Mouse (Mus musculus): ENCODE results near the gene Mospd3. TPM values are rescaled to one million over a fixed set of nuclear protein-coding genes. Genes with fewer than 3 reads are reported as not detected.

Mospd3 gene
- 30.4 and 30.7 TPM in 2 replicates for polyA plus RNA-seq (2015; fragmentation: Nextera tagmentation; extraction: Ambion mirVana)

- H3K27me3 ChIP-seq (ENCODE audit: control insufficient read depth, insufficient read depth, low read depth, low read length): no peaks in the 10 kb centered on the region
- H3K4me3 ChIP-seq (ENCODE audit: low read length): peak within 1 kb of the TSS; percentile 78
- ATAC-seq (ENCODE audit: low read depth): peak; percentile 96
- H3K4me1 ChIP-seq (replicated peaks; ENCODE audit: control insufficient read depth, insufficient read depth, low read length): peaks cover 19% of the 10 kb centered on the region
- peak within 1 kb of the TSS; percentile 93 for H3K27ac ChIP-seq (ENCODE audit: low read length)
- WGBS: under 1% methylated on average over 41 of the region's 41 CpGs
- H3K4me2 ChIP-seq (ENCODE audit: low read depth, low read length): peak within 1 kb of the TSS; percentile 95
- no peaks in the 10 kb centered on the region for H3K9me3 ChIP-seq (ENCODE audit: control insufficient read depth, low read length)
- H3K9ac ChIP-seq (ENCODE audit: low read length): peak within 1 kb of the TSS; percentile 93
- H3K36me3 ChIP-seq (ENCODE audit: control insufficient read depth, insufficient read depth, low read length): no peaks in the 10 kb centered on the region
These were observed at the start of gene Mospd3 for GRCm38 (mm10) chr5:137600619-137601364. Gene Mospd3 (minus strand): TSS chr5:137601058.

- no peak overlapping the region for H3K9ac ChIP-seq (ENCODE audit: low read length)
- H3K27ac ChIP-seq (ENCODE audit: low read length): no peak overlapping the region
- 10% methylated on average over 17 of the region's 18 CpGs for WGBS
- H3K4me1 ChIP-seq (replicated peaks; ENCODE audit: control insufficient read depth, insufficient read depth, low read length): peaks cover 20% of the 10 kb centered on the region
- peaks cover 14% of the 10 kb centered on the region for H3K27me3 ChIP-seq (ENCODE audit: control insufficient read depth, insufficient read depth, low read depth, low read length)
- no peak for ATAC-seq (ENCODE audit: low read depth)
- H3K4me2 ChIP-seq (ENCODE audit: low read depth, low read length): peak overlapping the region; percentile 34
- no peak overlapping the region for H3K4me3 ChIP-seq (ENCODE audit: low read length)
- no peaks in the 10 kb centered on the region for H3K36me3 ChIP-seq (ENCODE audit: control insufficient read depth, insufficient read depth, low read length)
- H3K9me3 ChIP-seq (ENCODE audit: control insufficient read depth, low read length): no peaks in the 10 kb centered on the region
These were observed 49.1 kb upstream of the Mospd3 start for GRCm38 (mm10) chr5:137649669-137650571.

- Histone ChIP-seq H3K9ac (ENCODE audit: low read length) (no peak overlapping the region), H3K27me3 (ENCODE audit: control insufficient read depth, insufficient read depth, low read depth, low read length) (peaks cover 19% of the 10 kb centered on the region), H3K9me3 (ENCODE audit: control insufficient read depth, low read length) (no peaks in the 10 kb centered on the region), H3K36me3 (ENCODE audit: control insufficient read depth, insufficient read depth, low read length) (no peaks in the 10 kb centered on the region), H3K4me2 (ENCODE audit: low read depth, low read length) (no peak overlapping the region), H3K27ac (ENCODE audit: low read length) (no peak overlapping the region), H3K4me3 (ENCODE audit: low read length) (no peak overlapping the region), H3K4me1 (replicated peaks; ENCODE audit: control insufficient read depth, insufficient read depth, low read length) (peaks cover 20% of the 10 kb centered on the region)
- ATAC-seq (ENCODE audit: low read depth): no peak
- WGBS: 25% methylated on average over 4 of the region's 4 CpGs
These were observed 48.4 kb upstream of the Mospd3 start for GRCm38 (mm10) chr5:137649251-137649650.

- ATAC-seq (ENCODE audit: low read depth): no peak
- Histone ChIP-seq H3K27me3 (ENCODE audit: control insufficient read depth, insufficient read depth, low read depth, low read length) (peaks cover 23% of the 10 kb centered on the region), H3K9me3 (ENCODE audit: control insufficient read depth, low read length) (no peaks in the 10 kb centered on the region), H3K9ac (ENCODE audit: low read length) (no peak overlapping the region), H3K4me2 (ENCODE audit: low read depth, low read length) (no peak overlapping the region), H3K27ac (ENCODE audit: low read length) (no peak overlapping the region), H3K4me3 (ENCODE audit: low read length) (no peak overlapping the region), H3K4me1 (replicated peaks; ENCODE audit: control insufficient read depth, insufficient read depth, low read length) (peaks cover 20% of the 10 kb centered on the region), H3K36me3 (ENCODE audit: control insufficient read depth, insufficient read depth, low read length) (no peaks in the 10 kb centered on the region)
- WGBS: 43% methylated on average over 9 of the region's 9 CpGs
These were observed 47.2 kb upstream of the Mospd3 start for GRCm38 (mm10) chr5:137647827-137648601.

GRCm38 (mm10) chr5:137645652-137646091, 44.8 kb upstream of the Mospd3 start, which contains the start of gene Irs3:
Gene Irs3 (minus strand): TSS chr5:137645714.
- peak within 1 kb of the TSS; percentile 54 for H3K4me2 ChIP-seq (ENCODE audit: low read depth, low read length)
- peaks cover 23% of the 10 kb centered on the region for H3K27me3 ChIP-seq (ENCODE audit: control insufficient read depth, insufficient read depth, low read depth, low read length)
- H3K36me3 ChIP-seq (ENCODE audit: control insufficient read depth, insufficient read depth, low read length): peaks cover 14% of the 10 kb centered on the region
- peaks cover 20% of the 10 kb centered on the region for H3K4me1 ChIP-seq (replicated peaks; ENCODE audit: control insufficient read depth, insufficient read depth, low read length)
- no peak for ATAC-seq (ENCODE audit: low read depth)
- H3K9ac ChIP-seq (ENCODE audit: low read length): peak within 1 kb of the TSS; percentile 48; the same call in 1 of the 2 replicates
- H3K9me3 ChIP-seq (ENCODE audit: control insufficient read depth, low read length): no peaks in the 10 kb centered on the region
- peak within 1 kb of the TSS; percentile 38 for H3K4me3 ChIP-seq (ENCODE audit: low read length)
- 26% methylated on average over 11 of the region's 11 CpGs for WGBS
- H3K27ac ChIP-seq (ENCODE audit: low read length): no peak within 1 kb of the TSS

GRCm38 (mm10) chr5:137645091-137645651, 44.3 kb upstream of the Mospd3 start:
- no peak overlapping the region for H3K27ac ChIP-seq (ENCODE audit: low read length)
- ATAC-seq (ENCODE audit: low read depth): no peak
- H3K4me1 ChIP-seq (replicated peaks; ENCODE audit: control insufficient read depth, insufficient read depth, low read length): peaks cover 17% of the 10 kb centered on the region
- H3K9ac ChIP-seq (ENCODE audit: low read length): peak overlapping the region; percentile 48; the same call in 1 of the 2 replicates
- WGBS: 2% methylated on average over 44 of the region's 44 CpGs
- H3K4me2 ChIP-seq (ENCODE audit: low read depth, low read length): peak overlapping the region; percentile 54
- peaks cover 23% of the 10 kb centered on the region for H3K27me3 ChIP-seq (ENCODE audit: control insufficient read depth, insufficient read depth, low read depth, low read length)
- no peaks in the 10 kb centered on the region for H3K9me3 ChIP-seq (ENCODE audit: control insufficient read depth, low read length)
- peaks cover 19% of the 10 kb centered on the region for H3K36me3 ChIP-seq (ENCODE audit: control insufficient read depth, insufficient read depth, low read length)
- H3K4me3 ChIP-seq (ENCODE audit: low read length): peak overlapping the region; percentile 38

GRCm38 (mm10) chr5:137644484-137644883, 43.6 kb upstream of the Mospd3 start:
- H3K4me3 ChIP-seq (ENCODE audit: low read length): no peak overlapping the region
- H3K9me3 ChIP-seq (ENCODE audit: control insufficient read depth, low read length): no peaks in the 10 kb centered on the region
- no peak overlapping the region for H3K9ac ChIP-seq (ENCODE audit: low read length)
- peaks cover 21% of the 10 kb centered on the region for H3K36me3 ChIP-seq (ENCODE audit: control insufficient read depth, insufficient read depth, low read length)
- no peak overlapping the region for H3K4me2 ChIP-seq (ENCODE audit: low read depth, low read length)
- ATAC-seq (ENCODE audit: low read depth): no peak
- WGBS: 43% methylated on average over 19 of the region's 19 CpGs
- peaks cover 11% of the 10 kb centered on the region for H3K4me1 ChIP-seq (replicated peaks; ENCODE audit: control insufficient read depth, insufficient read depth, low read length)
- peaks cover 23% of the 10 kb centered on the region for H3K27me3 ChIP-seq (ENCODE audit: control insufficient read depth, insufficient read depth, low read depth, low read length)
- no peak overlapping the region for H3K27ac ChIP-seq (ENCODE audit: low read length)

- no peaks in the 10 kb centered on the region for H3K9me3 ChIP-seq (ENCODE audit: control insufficient read depth, low read length)
- H3K9ac ChIP-seq (ENCODE audit: low read length): no peak overlapping the region
- no peak overlapping the region for H3K27ac ChIP-seq (ENCODE audit: low read length)
- peaks cover 8% of the 10 kb centered on the region for H3K4me1 ChIP-seq (replicated peaks; ENCODE audit: control insufficient read depth, insufficient read depth, low read length)
- peaks cover 23% of the 10 kb centered on the region for H3K27me3 ChIP-seq (ENCODE audit: control insufficient read depth, insufficient read depth, low read depth, low read length)
- H3K4me2 ChIP-seq (ENCODE audit: low read depth, low read length): no peak overlapping the region
- WGBS: 39% methylated on average over 4 of the region's 4 CpGs
- no peak overlapping the region for H3K4me3 ChIP-seq (ENCODE audit: low read length)
- peaks cover 33% of the 10 kb centered on the region for H3K36me3 ChIP-seq (ENCODE audit: control insufficient read depth, insufficient read depth, low read length)
- no peak for ATAC-seq (ENCODE audit: low read depth)
These were observed 42.0 kb upstream of the Mospd3 start for GRCm38 (mm10) chr5:137642886-137643285.

All from lung, embryonic 16.5 days (tissue).